In the genomic region with DNA sequence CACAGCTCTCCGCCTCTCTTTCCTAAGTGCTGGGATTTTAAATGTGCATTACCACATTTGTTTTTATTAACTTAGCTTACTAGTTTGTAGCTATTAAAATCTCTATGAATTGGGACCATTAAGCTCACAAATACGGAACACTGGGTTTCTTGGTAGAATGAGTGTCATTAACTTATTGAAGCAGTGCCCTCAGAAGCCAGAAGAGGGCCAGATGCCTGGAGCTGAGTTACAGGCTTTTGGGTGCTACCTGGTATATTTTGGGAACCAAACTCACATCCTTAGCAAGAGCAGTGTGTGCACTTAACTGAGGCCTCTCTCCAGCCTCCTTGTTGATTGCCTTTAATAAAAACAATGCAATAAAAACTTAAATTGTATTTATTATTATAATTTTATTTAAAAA, we compare ENCODE assay signal across 18 mouse cellular contexts. TPM values are rescaled to one million over a fixed set of nuclear protein-coding genes. Genes with fewer than 3 reads are reported as not detected.
DNase-seq lines count a peak whose midpoint lies in the region; ATAC-seq and TF ChIP-seq lines count a peak whose summit lies in the region.
"Had no signal": no experiment of that assay in that cellular context is flagged by ENCODE, and none has a peak within 500 bp of the region (broad histone marks: within the 10 kb centered on the region; RNA-seq: fewer than 3 reads in every experiment).

No protein-coding gene starts in this region.

- H3K4me2 ChIP-seq in liver, postnatal 0 days (ENCODE audit: low read depth, low read length) = no peak overlapping the region
- H3K4me2 ChIP-seq in liver, embryonic 12.5 days = no peak overlapping the region
- H3K4me2 ChIP-seq: embryonic facial prominence, embryonic 13.5 days; liver, embryonic 15.5 days had no signal

- H3K9ac ChIP-seq in liver, postnatal 0 days (replicated peaks) = no peak overlapping the region
- H3K9ac ChIP-seq in liver, embryonic 12.5 days = no peak overlapping the region
- H3K9ac ChIP-seq: embryonic facial prominence, embryonic 13.5 days; liver, embryonic 15.5 days had no signal

- H3K9me3 ChIP-seq in liver, postnatal 0 days (ENCODE audit: low read length) = no peaks in the 10 kb centered on the region
- H3K9me3 ChIP-seq in liver, embryonic 12.5 days (replicated peaks) = no peaks in the 10 kb centered on the region
- H3K9me3 ChIP-seq: embryonic facial prominence, embryonic 13.5 days; forebrain, embryonic 10.5 days; liver, embryonic 15.5 days had no signal

- ATAC-seq in liver, postnatal 0 days = no peak
- no peak for ATAC-seq in liver, embryonic 12.5 days
- no peak for ATAC-seq in inflammation-experienced regulatory T-cells, adult 6 months

- no peak for TF ChIP-seq EP300 in liver, postnatal 0 days (IDR thresholded peaks at IDR 0.05; ENCODE audit: low read depth)

- peak; percentile 44 for TF ChIP-seq CTCF in gastrocnemius, adult 2 months (IDR thresholded peaks at IDR 0.05)
- TF ChIP-seq CTCF in liver, postnatal 0 days (IDR thresholded peaks at IDR 0.05; ENCODE audit: low read depth) = peak; percentile 16; the same call in 1 of the 2 replicates
- peak; percentile 41; the same call in 1 of the 2 replicates for TF ChIP-seq CTCF in brain, embryonic 14.5 days (IDR thresholded peaks at IDR 0.05; ENCODE audit: borderline replicate concordance, extremely low read depth, insufficient read depth, insufficient read length)

- no peaks in the 10 kb centered on the region for H3K4me1 ChIP-seq in liver, postnatal 0 days (ENCODE audit: insufficient read depth)
- H3K4me1 ChIP-seq in liver, embryonic 12.5 days = 0 out of 2 replicates have a peak, but pooled peaks cover 5% of the 10 kb centered on the region
- H3K4me1 ChIP-seq: embryonic facial prominence, embryonic 13.5 days; forebrain, embryonic 10.5 days; liver, embryonic 15.5 days had no signal

- no peaks in the 10 kb centered on the region for H3K27me3 ChIP-seq in liver, postnatal 0 days (ENCODE audit: insufficient read depth, low read length)
- H3K27me3 ChIP-seq in liver, embryonic 12.5 days (replicated peaks) = no peaks in the 10 kb centered on the region
- H3K27me3 ChIP-seq: embryonic facial prominence, embryonic 13.5 days; liver, embryonic 15.5 days had no signal

- DNase-seq in gastrocnemius, adult 2 months = no peak
- no peak for DNase-seq in gastrocnemius, postnatal 36 days
- DNase-seq in liver, postnatal 0 days = no peak
- peak; percentile 29 for DNase-seq in NIH3T3 (ENCODE audit: low read depth)
- DNase-seq in brain, embryonic 14.5 days (ENCODE audit: low read depth) = peak; percentile 25
- DNase-seq: adrenal gland, postnatal 14 days; heart, adult 11 months; heart, postnatal 14 days; kidney, postnatal 14 days had no signal

- H3K4me3 ChIP-seq in gastrocnemius, adult 2 months = no peak overlapping the region
- no peak overlapping the region for H3K4me3 ChIP-seq in liver, postnatal 0 days (ENCODE audit: low read depth, low read length)
- no peak overlapping the region for H3K4me3 ChIP-seq in liver, embryonic 12.5 days
- H3K4me3 ChIP-seq: embryonic facial prominence, embryonic 13.5 days; forebrain, embryonic 10.5 days; liver, embryonic 15.5 days had no signal

- H3K27ac ChIP-seq in gastrocnemius, adult 2 months = no peak overlapping the region
- no peak overlapping the region for H3K27ac ChIP-seq in liver, postnatal 0 days (ENCODE audit: low read depth)
- H3K27ac ChIP-seq in liver, embryonic 12.5 days = no peak overlapping the region
- H3K27ac ChIP-seq: embryonic facial prominence, embryonic 13.5 days; forebrain, embryonic 10.5 days; liver, embryonic 15.5 days had no signal

- peaks cover 10% of the 10 kb centered on the region for H3K36me3 ChIP-seq in liver, postnatal 0 days (replicated peaks; ENCODE audit: insufficient read depth, low read length)
- H3K36me3 ChIP-seq in liver, embryonic 12.5 days = peaks cover 34% of the 10 kb centered on the region

- TF ChIP-seq POLR2A in brain, embryonic 14.5 days (IDR thresholded peaks at IDR 0.05; ENCODE audit: borderline replicate concordance, extremely low read depth, insufficient read depth, insufficient read length, poor library complexity, severe bottlenecking) = no peak

- WGBS in liver, postnatal 0 days (ENCODE audit: insufficient replicate concordance) = 85% methylated on average over 2 of the region's 2 CpGs
- WGBS in liver, embryonic 12.5 days (ENCODE audit: insufficient replicate concordance) = 72% methylated on average over 2 of the region's 2 CpGs

- intact Hi-C loops in gastrocnemius, adult 2 months (cut with DNase I) = loop anchor here (5.0 kb wide), 1 partner anchor 52 kb away; no protein-coding TSS in a partner anchor
- intact Hi-C loops in gastrocnemius, postnatal 36 days (cut with DNase I) = no loop called here

RNA-seq across cellular contexts. Expression of gene Ndufaf5, which starts 30.3 kb away (rescaled TPM):
- total RNA-seq in gastrocnemius, adult 2 months (2021) = 10 to 100 TPM; 36.1 to 45.8 TPM
- total RNA-seq in gastrocnemius, postnatal 36 days (2021) = 10 to 100 TPM; 35.9 to 36.3 TPM
- 4.7 and 5.5 TPM in 2 replicates for polyA plus RNA-seq in liver, postnatal 0 days (2015; fragmentation: Nextera tagmentation; extraction: Ambion mirVana)
- polyA plus RNA-seq in liver, embryonic 12.5 days (2016; fragmentation: Nextera tagmentation; extraction: Ambion mirVana) = 11.0 and 12.7 TPM in 2 replicates
- 26.8 and 28.8 TPM in 2 replicates for polyA plus RNA-seq in brain, embryonic 14.5 days (2012; rRNA removed)
- 10 to 100 TPM; 14.3 to 20.1 (median 17.2) TPM for polyA plus RNA-seq in inflammation-experienced regulatory T-cells, adult 6 months (2017; shearing (Covaris generic))

RNA-seq across cellular contexts. Expression of gene Esf1, which starts 30.3 kb away (rescaled TPM):
- 10 to 100 TPM; 12.1 to 12.9 TPM for total RNA-seq in gastrocnemius, adult 2 months (2021)
- 10 to 100 TPM; 10.2 to 12.5 TPM for total RNA-seq in gastrocnemius, postnatal 36 days (2021)
- polyA plus RNA-seq in liver, postnatal 0 days (2015; fragmentation: Nextera tagmentation; extraction: Ambion mirVana) = 9.0 TPM in 2 replicates
- polyA plus RNA-seq in liver, embryonic 12.5 days (2016; fragmentation: Nextera tagmentation; extraction: Ambion mirVana) = 20.5 and 21.3 TPM in 2 replicates
- 6.0 and 11.8 TPM in 2 replicates for polyA plus RNA-seq in brain, embryonic 14.5 days (2012; rRNA removed)
- polyA plus RNA-seq in inflammation-experienced regulatory T-cells, adult 6 months (2017; shearing (Covaris generic)) = 10 to 100 TPM; 25.4 to 33.2 (median 30.9) TPM

RNA-seq across cellular contexts. Expression of gene Gm17374, which starts 48.9 kb away (rescaled TPM):
- not detected for total RNA-seq in gastrocnemius, adult 2 months (2021)
- not detected for total RNA-seq in gastrocnemius, postnatal 36 days (2021)
- polyA plus RNA-seq in liver, postnatal 0 days (2015; fragmentation: Nextera tagmentation; extraction: Ambion mirVana) = not detected in 2 replicates
- not detected in 2 replicates for polyA plus RNA-seq in liver, embryonic 12.5 days (2016; fragmentation: Nextera tagmentation; extraction: Ambion mirVana)
- polyA plus RNA-seq in brain, embryonic 14.5 days (2012; rRNA removed) = not detected in 2 replicates
- not detected for polyA plus RNA-seq in inflammation-experienced regulatory T-cells, adult 6 months (2017; shearing (Covaris generic))
- total RNA-seq: adrenal gland, postnatal 14 days; heart, postnatal 14 days; layer of hippocampus, postnatal 14 days; megakaryocyte-erythroid progenitor cell, adult 5-6 weeks had no signal
- polyA plus RNA-seq: embryonic facial prominence, embryonic 13.5 days; forebrain, embryonic 10.5 days; limb, embryonic 11.5 days; liver, embryonic 15.5 days; thymus, postnatal 0 days had no signal

Comparison
In these comparisons a context has a peak if more than half of its experiments do, and no peak if none do; other contexts are left out.
1. DNase-seq: peak in NIH3T3 (single experiment) and brain, embryonic 14.5 days (single experiment); none in gastrocnemius, adult 2 months (single experiment), gastrocnemius, postnatal 36 days (0 of 2) and liver, postnatal 0 days (single experiment).
2. Peak in every context shown above with its lines, with median percentiles within 50 percentile points of each other: CTCF ChIP-seq.